Mouse (Mus musculus): ENCODE measurements around the gene Cd2.

- no peak for TF ChIP-seq CTCF (IDR thresholded peaks at IDR 0.05; ENCODE audit: low read depth, low read length)
- TF ChIP-seq POLR2A (IDR thresholded peaks at IDR 0.05; ENCODE audit: extremely low read depth, insufficient read depth, low read length), result no peak
These were observed 8.4 kb upstream of the Cd2 start for GRCm38 (mm10) chr3:101295931-101296820.

All from liver, adult 2 months (tissue).